Mouse (Mus musculus) CH12.LX (cell line): ENCODE measurements around the gene Tet1.

ENCODE experiments used
- BHLHE40 ChIP-seq: IDR thresholded peaks from 2 replicates; pipeline ENCODE4 v1.6.1; 2011; ENCODE audit warnings: mild to moderate bottlenecking, low read depth, low read length, improper control_type of control experiment
- CHD2 ChIP-seq: IDR thresholded peaks from 2 replicates; pipeline ENCODE4 v1.6.1; 2011; ENCODE audit warnings: low read length, improper control_type of control experiment
- CTCF ChIP-seq, 2 experiments: IDR thresholded peaks in 1 of 2; conservative IDR thresholded peaks in 1 of 2; 2 replicates each; pipeline ENCODE4 v1.5.1; 2011 to 2012; ENCODE audit warnings: low read depth in 2 of 2, low read length in 2 of 2, improper control_type of control experiment in 1 of 2, inconsistent platforms in 1 of 2, mild to moderate bottlenecking in 1 of 2, moderate library complexity in 1 of 2
- E2F4 ChIP-seq: IDR thresholded peaks from 2 replicates; pipeline ENCODE4 v1.6.1; 2011; ENCODE audit warnings: low read depth, low read length, improper control_type of control experiment; ENCODE audit not compliant: insufficient replicate concordance
- EP300 ChIP-seq: IDR thresholded peaks from 2 replicates; pipeline ENCODE4 v1.6.1; 2011; ENCODE audit warnings: low read length, improper control_type of control experiment
- ETS1 ChIP-seq: conservative IDR thresholded peaks from 2 replicates; pipeline ENCODE4 v1.6.1; 2012; ENCODE audit warnings: low read depth, mild to moderate bottlenecking, inconsistent platforms, low read length, improper control_type of control experiment, moderate library complexity
- MAFK ChIP-seq: IDR thresholded peaks from 2 replicates; pipeline ENCODE4 v1.6.1; 2011; ENCODE audit warnings: low read length, improper control_type of control experiment; ENCODE audit not compliant: insufficient replicate concordance
- MAZ ChIP-seq: IDR thresholded peaks from 2 replicates; pipeline ENCODE4 v1.6.1; 2012; ENCODE audit warnings: low read depth, mild to moderate bottlenecking, inconsistent platforms, low read length, improper control_type of control experiment, moderate library complexity
- POLR2A ChIP-seq: IDR thresholded peaks from 2 replicates; pipeline ENCODE4 v1.6.1; 2011; ENCODE audit warnings: low read depth, mild to moderate bottlenecking, improper control_type of control experiment, low read length
- POLR2AphosphoS2 ChIP-seq: IDR thresholded peaks from 2 replicates; pipeline ENCODE4 v1.6.1; 2011; ENCODE audit warnings: low read depth, low read length, improper control_type of control experiment
- RCOR1 ChIP-seq: conservative IDR thresholded peaks from 2 replicates; pipeline ENCODE4 v1.6.1; 2012; ENCODE audit warnings: low read depth, mild to moderate bottlenecking, inconsistent platforms, low read length, improper control_type of control experiment
- TCF12 ChIP-seq: IDR thresholded peaks from 2 replicates; pipeline ENCODE4 v1.6.1; 2014; ENCODE audit warnings: low read depth, mild to moderate bottlenecking, inconsistent platforms, low read length, improper control_type of control experiment
- ZNF384 ChIP-seq: IDR thresholded peaks from 2 replicates; pipeline ENCODE4 v1.6.1; 2012; ENCODE audit warnings: low read depth, low read length, improper control_type of control experiment, inconsistent platforms

- no peak for TF ChIP-seq CTCF (conservative IDR thresholded peaks at IDR 0.05 in 1 of 2, IDR thresholded peaks at IDR 0.05 in 1 of 2; ENCODE audit: low read depth in 2 of 2, low read length in 2 of 2)
- TF ChIP-seq CHD2: no peak
- no peak for TF ChIP-seq ZNF384
- no peak for TF ChIP-seq POLR2AphosphoS2
- no peak for TF ChIP-seq POLR2A
- no peak for TF ChIP-seq TCF12
- TF ChIP-seq MAZ: no peak
- no peak for TF ChIP-seq ETS1
- no peak for TF ChIP-seq MAFK
- no peak for TF ChIP-seq EP300
- TF ChIP-seq BHLHE40: no peak
- no peak for TF ChIP-seq E2F4
- TF ChIP-seq RCOR1: no peak
These were observed 10.2 kb upstream of the Tet1 start for GRCm38 (mm10) chr10:62918985-62919384.
